Mouse (Mus musculus): ENCODE measurements around the gene Gm20431.

DNA sequence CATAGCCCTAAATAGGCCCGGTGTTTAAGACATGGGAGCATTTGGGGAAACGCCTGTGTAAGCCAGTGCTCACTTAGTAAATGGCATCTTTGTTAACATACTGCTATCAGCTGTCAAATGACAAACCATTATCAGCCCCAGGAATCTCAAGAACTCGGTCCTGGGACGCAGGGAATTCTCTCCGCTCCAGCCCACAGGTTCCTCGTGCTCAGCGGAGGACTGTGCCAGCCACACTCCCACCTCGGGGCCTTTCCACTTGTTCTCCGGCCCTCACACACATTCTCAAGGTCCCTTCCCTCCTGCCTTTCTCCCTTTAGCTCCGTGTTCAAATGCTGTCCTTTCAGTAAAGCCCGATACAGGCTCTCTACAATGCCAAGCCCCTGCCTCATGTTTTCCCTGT, 2.6 kb downstream of the Gm20431 start:
- TF ChIP-seq CTCF (IDR thresholded peaks at IDR 0.05; ENCODE audit: insufficient read depth, low read length) (no peak), POLR2A (IDR thresholded peaks at IDR 0.05; ENCODE audit: borderline replicate concordance, extremely low read depth, low read depth, low read length) (no peak)

Measured in lung, adult 2 months (tissue).